In the genomic region with DNA sequence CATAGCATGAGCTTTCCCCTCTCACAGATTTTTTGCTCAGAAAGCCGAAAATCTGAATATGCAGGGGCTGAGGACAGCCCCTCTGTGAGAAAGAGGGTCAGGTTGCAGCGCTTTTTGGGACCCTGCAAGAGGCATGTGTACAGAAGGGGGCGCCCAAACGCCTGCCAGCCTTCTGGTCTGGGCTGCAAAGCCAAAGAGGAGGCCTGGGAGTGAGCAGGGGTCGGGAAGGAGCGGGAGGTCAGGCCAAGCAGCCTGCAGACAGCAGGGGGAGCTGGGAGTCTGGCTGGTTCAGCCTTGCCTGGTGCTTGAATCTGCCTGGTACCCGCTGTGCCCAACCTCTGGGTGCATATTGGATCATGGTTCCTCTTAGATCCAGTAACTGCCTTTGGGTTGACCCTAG, we compare ENCODE assay signal across 7 mouse cellular contexts. TPM values are rescaled to one million over a fixed set of nuclear protein-coding genes. Genes with fewer than 3 reads are reported as not detected.
A peak's percentile ranks its signal among the peaks of the same experiment; 100 is the strongest.
DNase-seq lines count a peak whose midpoint lies in the region; ATAC-seq and TF ChIP-seq lines count a peak whose summit lies in the region.

No protein-coding gene starts in this region.

- no peak overlapping the region for H3K27ac ChIP-seq in bone marrow, adult 2 months (ENCODE audit: control insufficient read depth, insufficient read depth, low read depth, low read length, poor library complexity)
- H3K27ac ChIP-seq in heart, postnatal 0 days (ENCODE audit: low read depth): no peak overlapping the region

- TF ChIP-seq POLR2A in bone marrow, adult 2 months (IDR thresholded peaks at IDR 0.05; ENCODE audit: borderline replicate concordance, control insufficient read depth, low read depth, low read length): no peak

- ATAC-seq in heart, postnatal 0 days (ENCODE audit: insufficient read depth, low read depth): peak; percentile 49
- peak; percentile 78 for ATAC-seq in megakaryocyte progenitor cell, adult 5-6 weeks (replicated peaks; ENCODE audit: poor library complexity)

- no peak overlapping the region for H3K4me3 ChIP-seq in bone marrow, adult 2 months (replicated peaks; ENCODE audit: control insufficient read depth, low read depth, low read length)
- no peak overlapping the region for H3K4me3 ChIP-seq in heart, postnatal 0 days (ENCODE audit: low read depth, low read length)

- 37% methylated on average over 7 of the region's 7 CpGs for WGBS in bone marrow, adult 2 months
- 20% methylated on average over 7 of the region's 7 CpGs for WGBS in heart, postnatal 0 days

- no peak for TF ChIP-seq EP300 in heart, postnatal 0 days (IDR thresholded peaks at IDR 0.05; ENCODE audit: low read depth)

- H3K9me3 ChIP-seq in heart, postnatal 0 days (replicated peaks; ENCODE audit: control insufficient read depth, low read length): no peaks in the 10 kb centered on the region

- no peaks in the 10 kb centered on the region for H3K36me3 ChIP-seq in heart, postnatal 0 days (replicated peaks; ENCODE audit: control insufficient read depth, insufficient read depth, low read length)

- H3K4me1 ChIP-seq in bone marrow, adult 2 months (ENCODE audit: control insufficient read depth, insufficient read depth, low read length): no peaks in the 10 kb centered on the region; the same call in 1 of the 2 replicates
- peaks cover 10% of the 10 kb centered on the region; the same call in 1 of the 2 replicates for H3K4me1 ChIP-seq in heart, postnatal 0 days (ENCODE audit: control insufficient read depth, insufficient read depth)

- H3K4me2 ChIP-seq in heart, postnatal 0 days (ENCODE audit: low read depth, low read length): no peak overlapping the region

- DNase-seq in kidney, postnatal 4 days: peak; percentile 78 to 85
- no peak for DNase-seq in kidney, adult 9 months
- DNase-seq in ES-CJ7 (ENCODE audit: low read depth, low spot score): peak; percentile 86
- peak; percentile 47 for DNase-seq in heart, postnatal 0 days (ENCODE audit: low spot score)
- no peak for DNase-seq in adrenal gland, adult 8-10 months

- TF ChIP-seq CTCF in bone marrow, adult 2 months (IDR thresholded peaks at IDR 0.05; ENCODE audit: control insufficient read depth, insufficient read depth, low read length): peak; percentile 37; the same call in 1 of the 2 replicates
- peak; percentile 54 for TF ChIP-seq CTCF in heart, postnatal 0 days (IDR thresholded peaks at IDR 0.05; ENCODE audit: low read depth)

- no peaks in the 10 kb centered on the region for H3K27me3 ChIP-seq in heart, postnatal 0 days (ENCODE audit: control insufficient read depth, insufficient read depth, low read length)

- H3K9ac ChIP-seq in heart, postnatal 0 days (replicated peaks; ENCODE audit: low read depth, low read length): no peak overlapping the region

RNA-seq across cellular contexts. Expression of gene Syt8, which starts 6.4 kb away (rescaled TPM):
- polyA plus RNA-seq in bone marrow, adult 2 months (2011; ENCODE audit: insufficient read depth, insufficient read length, low replicate concordance, missing spikeins): 2.5 TPM in 1 of 2 replicates, not detected in the other
- total RNA-seq in heart, postnatal 0 days (2014; rRNA removed; ENCODE audit: low replicate concordance): 18.0 TPM in 1 of 2 replicates, not detected in the other
- 0.10 TPM in 1 of 2 replicates, not detected in the other for polyA plus RNA-seq in heart, postnatal 0 days (2015; fragmentation: Nextera tagmentation; extraction: Ambion mirVana)
- total RNA-seq in megakaryocyte progenitor cell, adult 5-6 weeks (2015): not detected in 2 replicates
- total RNA-seq in megakaryocyte progenitor cell, adult 5-6 weeks (2017): not detected in 2 replicates
- total RNA-seq in adrenal gland, adult 8-10 months (2022): 1 to 10 TPM in 1 of 4 experiments, not detected in 3; 1.2 TPM

RNA-seq across cellular contexts. Expression of gene Tnni2, which starts 13.4 kb away (rescaled TPM):
- polyA plus RNA-seq in bone marrow, adult 2 months (2011; ENCODE audit: insufficient read depth, insufficient read length, low replicate concordance, missing spikeins): 19.2 and 51.8 TPM in 2 replicates
- total RNA-seq in heart, postnatal 0 days (2014; rRNA removed; ENCODE audit: low replicate concordance): not detected in 2 replicates
- 8.9 and 9.9 TPM in 2 replicates for polyA plus RNA-seq in heart, postnatal 0 days (2015; fragmentation: Nextera tagmentation; extraction: Ambion mirVana)
- total RNA-seq in megakaryocyte progenitor cell, adult 5-6 weeks (2015): 6.0 and 8.0 TPM in 2 replicates
- total RNA-seq in megakaryocyte progenitor cell, adult 5-6 weeks (2017): 2.4 and 7.7 TPM in 2 replicates
- 1 to 10 TPM in 1 of 4 experiments, under 1 TPM in 3; 0.43 to 1.1 (median 0.85) TPM for total RNA-seq in adrenal gland, adult 8-10 months (2022)

RNA-seq across cellular contexts. Expression of gene Lsp1, which starts 32.4 kb away (rescaled TPM):
- polyA plus RNA-seq in bone marrow, adult 2 months (2011; ENCODE audit: insufficient read depth, insufficient read length, low replicate concordance, missing spikeins): 135 and 280 TPM in 2 replicates
- 20.8 and 84.4 TPM in 2 replicates for total RNA-seq in heart, postnatal 0 days (2014; rRNA removed; ENCODE audit: low replicate concordance)
- 47.7 and 53.1 TPM in 2 replicates for polyA plus RNA-seq in heart, postnatal 0 days (2015; fragmentation: Nextera tagmentation; extraction: Ambion mirVana)
- 45.9 and 75.5 TPM in 2 replicates for total RNA-seq in megakaryocyte progenitor cell, adult 5-6 weeks (2015)
- total RNA-seq in megakaryocyte progenitor cell, adult 5-6 weeks (2017): 65.5 and 67.5 TPM in 2 replicates
- 10 to 100 TPM; 18.1 to 31.9 (median 21.4) TPM for total RNA-seq in adrenal gland, adult 8-10 months (2022)

RNA-seq across cellular contexts. Expression of gene Ctsd, which starts 40.4 kb away (rescaled TPM):
- polyA plus RNA-seq in bone marrow, adult 2 months (2011; ENCODE audit: insufficient read depth, insufficient read length, low replicate concordance, missing spikeins): 137 and 308 TPM in 2 replicates
- 1,049 and 1,105 TPM in 2 replicates for total RNA-seq in heart, postnatal 0 days (2014; rRNA removed; ENCODE audit: low replicate concordance)
- 484 and 489 TPM in 2 replicates for polyA plus RNA-seq in heart, postnatal 0 days (2015; fragmentation: Nextera tagmentation; extraction: Ambion mirVana)
- total RNA-seq in megakaryocyte progenitor cell, adult 5-6 weeks (2015): 115 and 133 TPM in 2 replicates
- total RNA-seq in megakaryocyte progenitor cell, adult 5-6 weeks (2017): 129 and 170 TPM in 2 replicates
- 1,000 to 10,000 TPM in 2 of 4 experiments, 100 to 1,000 TPM in 2; 808 to 1,559 (median 1,212) TPM for total RNA-seq in adrenal gland, adult 8-10 months (2022)

RNA-seq across cellular contexts. Expression of gene Gm49369, which starts 45.7 kb away (rescaled TPM):
- polyA plus RNA-seq in bone marrow, adult 2 months (2011; ENCODE audit: insufficient read depth, insufficient read length, low replicate concordance, missing spikeins): not detected in 2 replicates
- total RNA-seq in heart, postnatal 0 days (2014; rRNA removed; ENCODE audit: low replicate concordance): not detected in 2 replicates
- polyA plus RNA-seq in heart, postnatal 0 days (2015; fragmentation: Nextera tagmentation; extraction: Ambion mirVana): 0.85 TPM in 1 of 2 replicates, not detected in the other
- not detected in 2 replicates for total RNA-seq in megakaryocyte progenitor cell, adult 5-6 weeks (2015)
- 25.2 and 59.0 TPM in 2 replicates for total RNA-seq in megakaryocyte progenitor cell, adult 5-6 weeks (2017)
- total RNA-seq in adrenal gland, adult 8-10 months (2022): 10 to 100 TPM in 3 of 4 experiments, 1 to 10 TPM in 1; 9.0 to 16.1 (median 11.0) TPM

Comparison
In these comparisons a context has a peak if more than half of its experiments do, and no peak if none do; other contexts are left out.
1. DNase-seq: peak in kidney, postnatal 4 days (2 of 2), ES-CJ7 (single experiment) and heart, postnatal 0 days (single experiment); none in kidney, adult 9 months (single experiment) and adrenal gland, adult 8-10 months (single experiment).